Mouse (Mus musculus) cerebellum, postnatal 36 days (tissue): Measurements from ENCODE around the gene Ntrk1.
A peak's percentile ranks its signal among the peaks of the same experiment; 100 is the strongest.

Source experiments
- DNase-seq, 2 experiments: peaks; one replicate each; pipeline ENCODE4 v3.0.0; 2021 to 2022; ENCODE audit warnings: mixed read lengths in 2 of 2

The Ntrk1 gene

GRCm38 (mm10) chr3:87749036-87749435, 45.9 kb downstream of the Ntrk1 start:
- DNase-seq: peak; percentile 16 to 32

GRCm38 (mm10) chr3:87748431-87748830, 46.5 kb downstream of the Ntrk1 start, which contains the start of gene Lrrc71:
Gene Lrrc71 (minus strand): TSS chr3:87748625.
- DNase-seq: no peak

- DNase-seq: no peak
These were observed 49.8 kb downstream of the Ntrk1 start for GRCm38 (mm10) chr3:87745036-87745659.

- DNase-seq: no peak
These were observed 51.0 kb downstream of the Ntrk1 start for GRCm38 (mm10) chr3:87743927-87744326.

- DNase-seq: no peak
These were observed 52.2 kb downstream of the Ntrk1 start for GRCm38 (mm10) chr3:87742735-87743134.

GRCm38 (mm10) chr3:87742013-87742412, 52.9 kb downstream of the Ntrk1 start:
- DNase-seq: no peak

GRCm38 (mm10) chr3:87738906-87739305, 56.1 kb downstream of the Ntrk1 start:
- no peak for DNase-seq

- no peak for DNase-seq
These were observed 59.6 kb downstream of the Ntrk1 start for GRCm38 (mm10) chr3:87735335-87735734.

GRCm38 (mm10) chr3:87733984-87734761, 60.8 kb downstream of the Ntrk1 start:
- no peak for DNase-seq

- DNase-seq: no peak
These were observed 61.9 kb downstream of the Ntrk1 start for GRCm38 (mm10) chr3:87733098-87733497.

GRCm38 (mm10) chr3:87728696-87729095, 66.3 kb downstream of the Ntrk1 start:
- no peak for DNase-seq
